Mouse (Mus musculus) olfactory bulb, adult 2 months (tissue): ENCODE measurements around the gene S100b.

Experiments
- CTCF ChIP-seq: fragments of 200-500 bp; IDR thresholded peaks from 2 replicates; pipeline ENCODE4 v1.5.1; 2012; ENCODE audit warnings: low read depth, mild to moderate bottlenecking, low read length, moderate library complexity; ENCODE audit not compliant: insufficient read depth
- POLR2A ChIP-seq: fragments of 200-500 bp; IDR thresholded peaks from 2 replicates; pipeline ENCODE4 v1.6.1; 2012; ENCODE audit warnings: mild to moderate bottlenecking, low read depth, low read length, moderate library complexity; ENCODE audit not compliant: insufficient read depth

DNA sequence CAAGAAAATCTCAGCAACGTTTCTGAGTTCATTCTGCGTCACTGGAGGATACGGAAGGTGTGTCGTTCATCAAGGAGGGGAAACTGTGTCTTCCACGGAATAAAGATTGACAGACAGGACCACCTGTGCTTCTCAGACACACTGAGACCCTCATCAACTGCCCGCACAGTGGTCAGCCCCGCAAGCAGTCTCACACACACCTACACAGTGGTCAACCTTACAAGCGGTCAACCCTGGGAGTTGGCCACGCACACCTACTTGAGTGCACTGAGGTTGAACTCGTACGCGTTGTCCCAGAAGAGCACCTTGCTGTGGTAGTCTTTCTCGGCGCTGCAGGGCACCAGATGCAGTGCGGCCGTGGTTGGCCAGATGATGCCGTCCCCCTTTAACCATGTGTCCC, 36.6 kb upstream of the S100b start:
- TF ChIP-seq CTCF, result no peak
- no peak for TF ChIP-seq POLR2A
